Mouse (Mus musculus) lung, embryonic 14.5 days (tissue): ENCODE measurements around the gene Olfr212. TPM values are rescaled to one million over a fixed set of nuclear protein-coding genes. Genes with fewer than 3 reads are reported as not detected.

Experiments
- ATAC-seq: fragments of 200-750 bp; cut with Nextera tagmentation; 2 replicates; pipeline ENCODE4 v1.8.0; 2017; ENCODE audit warnings: mild to moderate bottlenecking, moderate TSS enrichment, moderate library complexity; ENCODE audit not compliant: insufficient read depth
- DNase-seq: peaks from one replicate; pipeline ENCODE4 v3.0.0-alpha.2; 2015
- H3K27ac ChIP-seq: fragments of 300-500 bp; sonication (generic); 2 replicates; pipeline ENCODE4 v1.5.1; 2014; ENCODE audit warnings: low read depth, mild to moderate bottlenecking, moderate library complexity
- H3K27me3 ChIP-seq: fragments of 300-500 bp; sonication (generic); 2 replicates; pipeline ENCODE4 v1.6.1; 2014; ENCODE audit warnings: low read length, control low read depth; ENCODE audit not compliant: insufficient read depth
- H3K36me3 ChIP-seq: fragments of 300-500 bp; sonication (generic); 2 replicates; pipeline ENCODE4 v1.6.1; 2014; ENCODE audit warnings: control low read depth; ENCODE audit not compliant: insufficient read depth
- H3K4me1 ChIP-seq: fragments of 300-500 bp; sonication (generic); 2 replicates; pipeline ENCODE4 v1.6.1; 2014; ENCODE audit warnings: antibody characterized with exemption, control low read depth; ENCODE audit not compliant: insufficient read depth
- H3K4me2 ChIP-seq: fragments of 300-500 bp; sonication (generic); 2 replicates; pipeline ENCODE4 v1.6.1; 2014; ENCODE audit warnings: mild to moderate bottlenecking
- H3K4me3 ChIP-seq: fragments of 300-500 bp; sonication (generic); 2 replicates; pipeline ENCODE4 v1.5.1; 2014; ENCODE audit warnings: low read depth, low read length
- H3K9ac ChIP-seq: fragments of 300-500 bp; sonication (generic); 2 replicates; pipeline ENCODE4 v1.6.1; 2014
- H3K9me3 ChIP-seq: fragments of 300-500 bp; sonication (generic); 2 replicates; pipeline ENCODE4 v1.6.1; 2016; ENCODE audit warnings: low read depth, low read length, control low read depth
- CTCF ChIP-seq: IDR thresholded peaks from 2 replicates; pipeline ENCODE4 v1.5.1; 2016; ENCODE audit warnings: antibody characterized with exemption, low read depth
- WGBS: fragments of 180-500 bp; shearing (Covaris S2); extraction: QIAGEN DNeasy Blood & Tissue Kit; methylation state at CpG from one replicate; pipeline ENCODE4 v1.1.7; 2014; 5-methylcytosine and 5-hydroxymethylcytosine counted together
- polyA plus RNA-seq: library from polyadenylated mRNA; unstranded; fragments of >200 nt; fragmentation: Nextera tagmentation; extraction: Ambion mirVana; gene quantifications from 2 replicates; pipeline ENCODE4 v1.2.1, GENCODE M21; 2014

Olfr212 gene
- polyA plus RNA-seq, 1 experiment from 2014 or later, result not detected

- 52% methylated on average over 3 of the region's 3 CpGs for WGBS
- Histone ChIP-seq H3K9ac (no peak overlapping the region), H3K9me3 (no peaks in the 10 kb centered on the region), H3K27ac (no peak overlapping the region), H3K36me3 (no peaks in the 10 kb centered on the region), H3K4me3 (no peak overlapping the region), H3K4me1 (no peaks in the 10 kb centered on the region), H3K27me3 (no peaks in the 10 kb centered on the region), H3K4me2 (no peak overlapping the region)
- TF ChIP-seq CTCF, result no peak
- ATAC-seq (no peak), DNase-seq (no peak)
Observed at GRCm38 (mm10) chr6:116554952-116555351, 48.6 kb downstream of the Olfr212 start.

Other genes starting within 250 kb of the Olfr212 start
- 6.9 and 7.4 TPM in 2 replicates for gene Zfand4, start 242.3 kb upstream of the Olfr212 start, polyA plus RNA-seq
- 29.0 and 30.8 TPM in 2 replicates for gene March8, start 168.5 kb upstream of the Olfr212 start, polyA plus RNA-seq
- gene Alox5, start 45.3 kb upstream of the Olfr212 start, polyA plus RNA-seq, result 0.87 and 0.96 TPM in 2 replicates
- gene Olfr211, start 17.4 kb upstream of the Olfr212 start, polyA plus RNA-seq, result not detected in 2 replicates
- gene Olfr213, start 31.9 kb downstream of the Olfr212 start, polyA plus RNA-seq, result not detected in 2 replicates
- gene Gm5580, start 44.6 kb downstream of the Olfr212 start, polyA plus RNA-seq, result 0.58 and 0.68 TPM in 2 replicates
- gene Olfr214, start 47.7 kb downstream of the Olfr212 start, polyA plus RNA-seq, result not detected in 2 replicates
- gene Olfr215, start 77.7 kb downstream of the Olfr212 start, polyA plus RNA-seq, result not detected in 2 replicates
- gene Zfp422, start 122.5 kb downstream of the Olfr212 start, polyA plus RNA-seq, result 181 and 186 TPM in 2 replicates
- 23.5 and 24.0 TPM in 2 replicates for gene Depp1, start 144.1 kb downstream of the Olfr212 start, polyA plus RNA-seq
- 5.1 and 5.6 TPM in 2 replicates for gene Rassf4, start 167.4 kb downstream of the Olfr212 start, polyA plus RNA-seq
- 0.05 and 0.07 TPM in 2 replicates for gene Tmem72, start 210.4 kb downstream of the Olfr212 start, polyA plus RNA-seq